Mouse (Mus musculus): ENCODE data around the gene BC005561. TPM values are rescaled to one million over a fixed set of nuclear protein-coding genes. Genes with fewer than 3 reads are reported as not detected.

The BC005561 gene
- polyA plus RNA-seq, 1 experiment from 2014 or later, result 10.7 TPM

GRCm38 (mm10) chr5:104468586-104468985 lies 39.6 kb upstream of the BC005561 start:
- Histone ChIP-seq H3K4me2 (ENCODE audit: low read depth, low read length) (no peak overlapping the region), H3K27me3 (ENCODE audit: control insufficient read depth, insufficient read depth, low read length) (no peaks in the 10 kb centered on the region), H3K9ac (ENCODE audit: low read length) (no peak overlapping the region), H3K9me3 (replicated peaks; ENCODE audit: control insufficient read depth, low read length) (no peaks in the 10 kb centered on the region), H3K4me3 (replicated peaks; ENCODE audit: low read length) (no peak overlapping the region), H3K36me3 (ENCODE audit: control insufficient read depth, insufficient read depth, low read length) (peaks cover 33% of the 10 kb centered on the region), H3K27ac (ENCODE audit: low read length) (no peak overlapping the region), H3K4me1 (ENCODE audit: control insufficient read depth, insufficient read depth, low read length) (no peaks in the 10 kb centered on the region)
- 93% methylated on average over 5 of the region's 5 CpGs for WGBS
- no peak for ATAC-seq (ENCODE audit: insufficient read depth, low FRiP score)

DNA sequence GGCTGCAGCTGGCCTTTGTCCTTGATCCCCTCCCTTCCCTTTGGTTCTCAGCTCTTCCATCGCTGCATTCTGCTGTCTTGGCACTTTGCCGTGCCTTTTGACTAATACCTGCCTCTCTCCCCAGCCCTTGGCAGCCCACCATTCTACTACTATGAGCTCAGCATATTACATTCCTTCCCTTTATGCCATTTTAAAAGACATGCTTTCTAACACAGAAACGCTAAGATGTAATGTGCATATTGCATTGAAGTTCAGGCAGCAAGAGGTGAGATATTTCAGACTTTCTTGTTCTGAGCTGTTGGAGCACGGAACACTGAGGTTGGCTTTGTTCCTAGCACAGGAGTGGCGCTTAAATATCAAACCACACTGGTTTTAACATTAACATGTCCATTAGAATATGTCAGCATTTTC lies 37.2 kb upstream of the BC005561 start:
- Histone ChIP-seq H3K9ac (ENCODE audit: low read length) (no peak overlapping the region), H3K27ac (ENCODE audit: low read length) (no peak overlapping the region), H3K4me1 (ENCODE audit: control insufficient read depth, insufficient read depth, low read length) (no peaks in the 10 kb centered on the region), H3K36me3 (ENCODE audit: control insufficient read depth, insufficient read depth, low read length) (peaks cover 29% of the 10 kb centered on the region), H3K4me2 (ENCODE audit: low read depth, low read length) (no peak overlapping the region), H3K9me3 (replicated peaks; ENCODE audit: control insufficient read depth, low read length) (no peaks in the 10 kb centered on the region), H3K4me3 (replicated peaks; ENCODE audit: low read length) (no peak overlapping the region), H3K27me3 (ENCODE audit: control insufficient read depth, insufficient read depth, low read length) (no peaks in the 10 kb centered on the region)
- WGBS, result 63% methylated on average over 5 of the region's 5 CpGs
- no peak for ATAC-seq (ENCODE audit: insufficient read depth, low FRiP score)

DNA sequence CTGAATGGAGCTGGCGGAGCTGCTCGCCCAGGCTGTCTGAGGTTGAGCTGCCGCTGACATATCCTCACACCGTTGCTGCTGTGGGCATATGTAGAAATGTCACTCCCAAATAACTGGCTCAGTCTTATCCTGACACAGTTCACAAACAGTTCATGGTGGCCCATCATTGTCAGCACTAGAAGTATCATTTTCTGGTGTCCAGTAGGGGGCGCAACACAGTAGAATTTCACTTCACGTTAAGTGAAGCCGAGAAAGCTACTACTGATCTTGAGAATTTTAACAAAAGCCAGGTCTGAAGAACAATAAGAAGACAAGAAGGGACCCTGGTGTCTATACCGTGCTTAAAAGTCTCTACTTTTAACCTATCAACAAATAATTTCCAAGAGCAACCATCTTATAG lies 35.8 kb upstream of the BC005561 start:
- no peak for ATAC-seq (ENCODE audit: insufficient read depth, low FRiP score)
- peaks cover 28% of the 10 kb centered on the region for H3K36me3 ChIP-seq (ENCODE audit: control insufficient read depth, insufficient read depth, low read length)

GRCm38 (mm10) chr5:104480367-104480766 lies 27.8 kb upstream of the BC005561 start:
- no peaks in the 10 kb centered on the region for H3K4me1 ChIP-seq (ENCODE audit: control insufficient read depth, insufficient read depth, low read length)
- H3K9ac ChIP-seq (ENCODE audit: low read length), result no peak overlapping the region
- H3K4me3 ChIP-seq (replicated peaks; ENCODE audit: low read length), result no peak overlapping the region
- H3K27me3 ChIP-seq (ENCODE audit: control insufficient read depth, insufficient read depth, low read length), result no peaks in the 10 kb centered on the region
- H3K36me3 ChIP-seq (ENCODE audit: control insufficient read depth, insufficient read depth, low read length), result peaks cover 35% of the 10 kb centered on the region
- H3K27ac ChIP-seq (ENCODE audit: low read length), result no peak overlapping the region
- WGBS, result 67% methylated on average over 7 of the region's 7 CpGs
- ATAC-seq (ENCODE audit: insufficient read depth, low FRiP score), result no peak
- H3K9me3 ChIP-seq (replicated peaks; ENCODE audit: control insufficient read depth, low read length), result no peaks in the 10 kb centered on the region
- H3K4me2 ChIP-seq (ENCODE audit: low read depth, low read length), result no peak overlapping the region

More for the DNA sequence above, 35.8 kb upstream of the BC005561 start:
- 93% methylated on average over 8 of the region's 8 CpGs for WGBS
- no peaks in the 10 kb centered on the region for H3K9me3 ChIP-seq (replicated peaks; ENCODE audit: control insufficient read depth, low read length)
- no peaks in the 10 kb centered on the region for H3K27me3 ChIP-seq (ENCODE audit: control insufficient read depth, insufficient read depth, low read length)
- H3K4me2 ChIP-seq (ENCODE audit: low read depth, low read length), result no peak overlapping the region
- no peak overlapping the region for H3K9ac ChIP-seq (ENCODE audit: low read length)
- H3K4me1 ChIP-seq (ENCODE audit: control insufficient read depth, insufficient read depth, low read length), result no peaks in the 10 kb centered on the region
- H3K4me3 ChIP-seq (replicated peaks; ENCODE audit: low read length), result no peak overlapping the region
- H3K27ac ChIP-seq (ENCODE audit: low read length), result no peak overlapping the region

GRCm38 (mm10) chr5:104482856-104483255 lies 25.3 kb upstream of the BC005561 start:
- Histone ChIP-seq H3K4me3 (replicated peaks; ENCODE audit: low read length) (no peak overlapping the region), H3K9me3 (replicated peaks; ENCODE audit: control insufficient read depth, low read length) (no peaks in the 10 kb centered on the region), H3K27me3 (ENCODE audit: control insufficient read depth, insufficient read depth, low read length) (no peaks in the 10 kb centered on the region), H3K9ac (ENCODE audit: low read length) (no peak overlapping the region), H3K4me2 (ENCODE audit: low read depth, low read length) (no peak overlapping the region), H3K4me1 (ENCODE audit: control insufficient read depth, insufficient read depth, low read length) (no peaks in the 10 kb centered on the region), H3K36me3 (ENCODE audit: control insufficient read depth, insufficient read depth, low read length) (peaks cover 36% of the 10 kb centered on the region), H3K27ac (ENCODE audit: low read length) (no peak overlapping the region)
- ATAC-seq (ENCODE audit: insufficient read depth, low FRiP score), result no peak
- 80% methylated on average over 8 of the region's 8 CpGs for WGBS

- Histone ChIP-seq H3K27me3 (ENCODE audit: control insufficient read depth, insufficient read depth, low read length) (no peaks in the 10 kb centered on the region), H3K27ac (ENCODE audit: low read length) (no peak overlapping the region), H3K4me3 (replicated peaks; ENCODE audit: low read length) (no peak overlapping the region), H3K4me1 (ENCODE audit: control insufficient read depth, insufficient read depth, low read length) (no peaks in the 10 kb centered on the region), H3K9me3 (replicated peaks; ENCODE audit: control insufficient read depth, low read length) (no peaks in the 10 kb centered on the region), H3K4me2 (ENCODE audit: low read depth, low read length) (no peak overlapping the region), H3K9ac (ENCODE audit: low read length) (no peak overlapping the region), H3K36me3 (ENCODE audit: control insufficient read depth, insufficient read depth, low read length) (peaks cover 31% of the 10 kb centered on the region)
- WGBS, result 53% methylated on average over 5 of the region's 5 CpGs
- ATAC-seq (ENCODE audit: insufficient read depth, low FRiP score), result no peak
Measured at GRCm38 (mm10) chr5:104491561-104491960, 16.6 kb upstream of the BC005561 start.

- H3K4me1 ChIP-seq (ENCODE audit: control insufficient read depth, insufficient read depth, low read length), result peaks cover 9% of the 10 kb centered on the region; the same call in 1 of the 2 replicates
- H3K27me3 ChIP-seq (ENCODE audit: control insufficient read depth, insufficient read depth, low read length), result no peaks in the 10 kb centered on the region
- H3K9me3 ChIP-seq (replicated peaks; ENCODE audit: control insufficient read depth, low read length), result no peaks in the 10 kb centered on the region
- peaks cover 8% of the 10 kb centered on the region; the same call in 1 of the 2 replicates for H3K36me3 ChIP-seq (ENCODE audit: control insufficient read depth, insufficient read depth, low read length)
- H3K27ac ChIP-seq (ENCODE audit: low read length), result no peak overlapping the region
- ATAC-seq (ENCODE audit: insufficient read depth, low FRiP score), result no peak
- H3K4me3 ChIP-seq (replicated peaks; ENCODE audit: low read length), result no peak overlapping the region
- H3K9ac ChIP-seq (ENCODE audit: low read length), result no peak overlapping the region
- H3K4me2 ChIP-seq (ENCODE audit: low read depth, low read length), result no peak overlapping the region
- 93% methylated on average over 2 of the region's 2 CpGs for WGBS
Measured at GRCm38 (mm10) chr5:104504883-104505282, 3.3 kb upstream of the BC005561 start.

DNA sequence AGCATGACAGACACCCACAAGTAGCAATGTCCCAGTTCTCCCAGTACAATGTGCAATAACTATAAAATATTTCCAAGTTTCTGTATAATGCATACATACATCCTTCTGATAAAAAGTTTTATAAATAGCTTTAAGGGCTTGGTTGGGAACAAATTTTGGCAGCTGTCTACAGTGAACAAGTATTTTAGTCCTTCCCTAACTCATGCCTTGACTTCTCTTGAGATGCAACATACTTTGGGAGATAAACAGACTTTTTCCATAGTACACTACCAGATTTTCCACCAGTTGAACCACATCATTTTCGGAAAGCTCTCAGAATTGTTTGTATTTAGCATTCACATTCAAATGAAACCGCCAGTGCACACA lies 340 bp upstream of the BC005561 start:
- no peaks in the 10 kb centered on the region for H3K27me3 ChIP-seq (ENCODE audit: control insufficient read depth, insufficient read depth, low read length)
- no peaks in the 10 kb centered on the region for H3K9me3 ChIP-seq (replicated peaks; ENCODE audit: control insufficient read depth, low read length)
- H3K36me3 ChIP-seq (ENCODE audit: control insufficient read depth, insufficient read depth, low read length), result peaks cover 6% of the 10 kb centered on the region; the same call in 1 of the 2 replicates
- H3K27ac ChIP-seq (ENCODE audit: low read length), result no peak overlapping the region
- peak overlapping the region; percentile 91 for H3K4me3 ChIP-seq (replicated peaks; ENCODE audit: low read length)
- peaks cover 9% of the 10 kb centered on the region; the same call in 1 of the 2 replicates for H3K4me1 ChIP-seq (ENCODE audit: control insufficient read depth, insufficient read depth, low read length)
- peak overlapping the region; percentile 85 for H3K4me2 ChIP-seq (ENCODE audit: low read depth, low read length)
- peak overlapping the region; percentile 92; the same call in 1 of the 2 replicates for H3K9ac ChIP-seq (ENCODE audit: low read length)
- WGBS, result 0% methylated on average over 2 of the region's 2 CpGs
- ATAC-seq (ENCODE audit: insufficient read depth, low FRiP score), result no peak

DNA sequence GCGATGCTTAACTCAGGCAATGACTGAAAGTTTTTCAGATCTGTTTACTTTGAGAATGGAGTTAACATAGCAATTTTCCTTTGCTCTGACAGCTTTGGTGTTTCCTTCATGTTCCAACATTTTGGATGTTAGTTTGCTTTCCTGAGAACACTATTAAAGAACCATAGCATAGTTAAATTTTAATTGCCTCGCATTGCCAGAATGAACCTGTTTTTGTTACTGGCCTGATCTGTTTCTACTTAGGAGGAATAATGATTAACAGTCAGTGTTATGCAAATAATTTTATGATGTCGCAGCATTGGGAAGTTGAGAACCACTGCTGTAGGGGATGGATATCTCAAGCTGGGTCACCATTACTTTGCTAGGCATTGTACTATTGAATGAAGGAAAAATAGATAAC lies 3.1 kb downstream of the BC005561 start:
- no peak overlapping the region for H3K4me2 ChIP-seq (ENCODE audit: low read depth, low read length)
- H3K36me3 ChIP-seq (ENCODE audit: control insufficient read depth, insufficient read depth, low read length), result peaks cover 5% of the 10 kb centered on the region; the same call in 1 of the 2 replicates
- peaks cover 3% of the 10 kb centered on the region; the same call in 1 of the 2 replicates for H3K9me3 ChIP-seq (replicated peaks; ENCODE audit: control insufficient read depth, low read length)
- no peak for ATAC-seq (ENCODE audit: insufficient read depth, low FRiP score)
- H3K27ac ChIP-seq (ENCODE audit: low read length), result no peak overlapping the region
- WGBS, result 87% methylated on average over 3 of the region's 3 CpGs
- H3K4me3 ChIP-seq (replicated peaks; ENCODE audit: low read length), result no peak overlapping the region
- H3K9ac ChIP-seq (ENCODE audit: low read length), result no peak overlapping the region
- no peaks in the 10 kb centered on the region for H3K27me3 ChIP-seq (ENCODE audit: control insufficient read depth, insufficient read depth, low read length)
- peaks cover 9% of the 10 kb centered on the region; the same call in 1 of the 2 replicates for H3K4me1 ChIP-seq (ENCODE audit: control insufficient read depth, insufficient read depth, low read length)

DNA sequence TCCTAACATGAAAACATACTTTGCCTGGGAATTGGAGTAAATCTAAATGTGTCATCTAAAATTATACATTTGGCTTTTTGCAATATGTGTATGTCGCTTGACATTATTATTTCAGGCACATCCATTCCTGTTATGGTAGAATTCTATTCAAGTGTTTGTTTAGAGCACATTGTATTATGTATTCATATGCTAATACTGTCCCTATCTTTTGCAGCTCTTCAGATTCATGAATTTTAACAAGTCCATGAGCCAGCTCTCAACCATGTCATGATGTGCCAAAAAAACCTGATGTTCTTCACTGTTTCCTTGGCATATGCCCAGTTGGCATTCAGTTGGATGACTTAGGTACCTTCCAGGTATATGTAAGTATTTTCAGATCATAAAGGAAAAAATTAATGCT lies 30.5 kb downstream of the BC005561 start:
- WGBS, result 91% methylated on average over 1 of the region's 1 CpGs
- no peak for ATAC-seq (ENCODE audit: insufficient read depth, low FRiP score)
- H3K27me3 ChIP-seq (ENCODE audit: control insufficient read depth, insufficient read depth, low read length), result no peaks in the 10 kb centered on the region
- no peak overlapping the region for H3K27ac ChIP-seq (ENCODE audit: low read length)
- peaks cover 16% of the 10 kb centered on the region for H3K36me3 ChIP-seq (ENCODE audit: control insufficient read depth, insufficient read depth, low read length)
- H3K9me3 ChIP-seq (replicated peaks; ENCODE audit: control insufficient read depth, low read length), result no peaks in the 10 kb centered on the region
- H3K4me2 ChIP-seq (ENCODE audit: low read depth, low read length), result no peak overlapping the region
- H3K9ac ChIP-seq (ENCODE audit: low read length), result no peak overlapping the region
- no peak overlapping the region for H3K4me3 ChIP-seq (replicated peaks; ENCODE audit: low read length)
- H3K4me1 ChIP-seq (ENCODE audit: control insufficient read depth, insufficient read depth, low read length), result no peaks in the 10 kb centered on the region
